Mouse (Mus musculus): ENCODE measurements around the gene Spsb2.

DNA sequence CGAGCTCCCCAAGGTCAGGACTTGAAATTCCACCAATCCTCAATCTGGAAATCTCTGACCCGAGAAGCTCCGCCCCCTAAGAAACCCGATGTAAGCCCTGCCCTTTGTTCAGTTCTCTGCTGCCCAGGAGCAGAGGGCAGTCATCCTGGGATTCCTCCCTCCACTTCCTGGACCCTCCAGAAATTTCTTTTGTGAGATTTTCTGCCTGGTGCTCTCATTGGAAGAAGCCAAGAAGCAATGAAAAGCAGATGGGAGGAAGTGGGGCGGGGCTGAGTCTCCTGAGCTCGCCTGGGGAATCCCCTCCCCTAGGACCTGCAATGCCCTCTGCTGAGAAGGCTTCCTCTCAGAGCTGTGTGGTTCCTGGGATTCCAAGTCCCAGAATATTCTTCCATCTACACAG lies 26.0 kb upstream of the Spsb2 start:
- TF ChIP-seq GATA1 (IDR thresholded peaks at IDR 0.05; ENCODE audit: low read length) (no peak), TAL1 (IDR thresholded peaks at IDR 0.05; ENCODE audit: low read length) (no peak)
